Mouse (Mus musculus): ENCODE data around the gene Bfsp2. TPM values are rescaled to one million over a fixed set of nuclear protein-coding genes. Genes with fewer than 3 reads are reported as not detected.
"Not testable (repeated sequence)": the region's sequence is repeated elsewhere in the genome, so short reads cannot be mapped to it uniquely, and the experiment has no call there.

Bfsp2 gene
- total RNA-seq, 1 experiment from 2014 or later = not detected

DNA sequence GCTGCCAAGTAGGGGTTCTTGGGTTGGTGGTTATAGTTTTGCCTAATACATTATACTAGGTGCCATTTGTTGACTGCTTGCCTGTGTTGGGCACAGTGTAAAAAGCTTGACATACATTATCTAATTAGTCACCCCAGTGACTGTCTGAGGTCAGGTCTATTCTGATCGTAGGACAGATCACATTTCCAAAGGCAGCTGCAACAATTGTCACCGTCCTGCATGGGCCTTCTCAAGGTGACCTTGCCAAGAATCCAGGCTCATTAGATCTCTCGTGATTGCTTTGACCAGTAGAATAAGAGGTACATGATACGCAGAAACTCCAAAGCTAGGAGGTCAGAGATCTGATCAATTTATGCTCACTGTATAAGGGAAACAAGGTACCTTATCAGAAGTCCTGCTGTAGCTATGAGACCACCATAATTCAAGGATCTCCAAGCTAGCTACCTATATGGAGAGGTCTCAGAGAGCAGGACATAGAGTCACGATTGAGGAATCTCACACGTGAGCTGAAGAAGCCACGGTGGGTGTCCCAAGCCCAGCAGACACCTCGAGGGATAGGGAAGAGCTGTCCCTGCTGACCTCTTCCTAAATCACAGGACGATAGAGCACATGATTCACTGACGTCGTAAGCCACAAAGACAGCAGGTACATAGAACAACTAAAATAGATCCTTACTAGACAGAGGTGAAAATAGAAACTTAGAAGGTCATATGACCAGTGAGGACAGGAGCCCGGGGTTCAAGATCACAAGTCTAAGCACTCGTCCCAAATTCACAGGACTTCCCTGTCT, 49.6 kb downstream of the Bfsp2 start:
- DNase-seq = no peak

DNA sequence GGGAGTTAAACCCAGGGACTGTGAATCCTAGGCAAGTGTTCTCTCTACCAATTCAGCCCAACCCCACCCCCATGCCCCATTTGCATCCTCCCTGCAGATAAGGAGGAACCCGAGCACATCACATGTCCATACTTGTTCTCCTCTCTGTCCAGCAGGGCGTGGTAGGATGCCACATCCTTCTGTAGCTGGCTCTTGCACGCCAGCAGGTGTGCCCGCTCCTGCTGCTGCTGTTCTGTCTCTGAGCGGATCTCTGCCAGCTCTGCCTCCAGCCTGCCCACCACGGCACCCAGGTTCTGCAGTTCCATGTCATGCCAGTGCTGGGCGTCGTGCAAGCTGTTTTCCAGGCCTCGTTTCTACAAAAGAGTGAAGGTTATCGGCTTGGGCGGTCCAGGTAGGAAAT, 53.8 kb downstream of the Bfsp2 start:
- no peak for DNase-seq

DNA sequence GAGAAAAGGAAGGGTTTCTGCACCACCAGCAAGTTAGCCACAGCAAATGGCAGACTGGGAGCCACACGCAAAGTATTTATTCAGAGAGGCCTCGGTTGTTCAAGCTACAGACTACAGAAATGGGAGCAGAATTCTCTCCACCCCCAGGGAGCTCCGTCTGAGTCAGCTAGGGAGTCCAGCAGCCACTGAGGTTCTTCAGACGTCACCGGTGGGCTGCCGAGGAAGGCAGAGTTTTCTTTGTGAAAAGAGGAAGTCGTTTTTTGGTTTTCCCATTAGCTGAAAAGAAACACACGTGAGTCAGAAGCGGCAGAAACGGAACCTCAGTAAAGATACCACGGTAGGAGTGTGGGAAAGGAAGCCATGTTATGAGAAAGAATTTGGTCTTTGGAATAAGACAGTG, 55.4 kb downstream of the Bfsp2 start:
- DNase-seq = no peak

DNA sequence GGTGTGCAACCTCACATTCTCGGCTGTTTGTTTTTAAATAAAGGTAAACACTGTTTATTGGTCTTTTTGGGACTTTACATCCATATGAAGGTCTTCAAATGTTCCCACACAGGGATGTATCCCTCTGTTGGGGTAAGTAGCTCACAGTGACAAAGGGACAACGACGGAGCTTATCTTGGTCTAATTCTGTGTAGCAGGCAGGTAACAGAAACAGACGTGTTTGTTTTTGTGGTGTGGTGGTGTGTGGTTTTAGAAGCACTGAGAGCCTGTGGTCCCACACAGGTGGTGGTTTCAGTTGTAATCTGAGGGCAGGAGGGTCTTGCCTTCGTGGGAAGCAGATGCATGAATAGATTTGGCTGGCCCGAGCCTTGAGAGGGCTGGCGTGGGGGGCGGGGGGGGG, 56.3 kb downstream of the Bfsp2 start:
- DNase-seq = no peak

DNA sequence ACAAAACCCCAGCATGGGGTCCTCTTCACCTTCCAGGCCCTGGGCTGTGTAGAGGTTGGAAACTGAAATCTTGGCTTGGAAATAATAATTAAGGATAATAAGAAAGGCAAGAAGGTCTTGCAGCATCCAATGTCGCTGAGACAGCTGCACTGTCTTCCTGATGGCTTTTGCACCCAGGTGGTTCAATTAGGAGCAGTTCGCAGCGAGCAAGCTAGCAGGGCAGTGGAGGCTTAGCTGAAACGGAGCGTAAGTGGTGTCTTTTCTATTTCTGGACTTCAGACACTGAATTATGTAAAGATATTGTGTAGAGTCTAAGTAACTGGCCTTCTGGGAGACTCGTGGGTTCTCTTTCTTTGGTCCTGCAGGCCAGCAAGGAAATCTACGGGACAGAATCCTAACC, 56.8 kb downstream of the Bfsp2 start:
- DNase-seq = no peak

DNA sequence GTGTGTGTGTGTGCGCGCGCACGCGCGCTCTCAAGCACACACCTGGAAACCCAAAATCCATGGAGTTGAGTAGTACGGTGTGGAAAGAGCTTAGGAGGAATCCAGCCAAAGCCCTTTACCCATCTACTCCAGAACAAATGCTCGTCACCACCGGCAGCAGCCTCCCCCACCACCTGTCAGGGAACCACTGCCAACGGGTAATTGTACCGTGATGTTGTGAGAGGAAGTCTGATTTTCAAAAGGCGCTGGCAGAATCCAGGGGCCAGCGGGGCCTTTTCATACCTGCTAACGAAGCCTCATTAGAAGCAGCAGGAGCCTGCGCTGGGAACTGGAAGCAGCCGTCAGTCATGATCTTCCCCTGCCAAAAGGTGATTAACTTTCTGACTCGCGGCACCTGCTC, 57.4 kb downstream of the Bfsp2 start:
- DNase-seq = no peak

DNA sequence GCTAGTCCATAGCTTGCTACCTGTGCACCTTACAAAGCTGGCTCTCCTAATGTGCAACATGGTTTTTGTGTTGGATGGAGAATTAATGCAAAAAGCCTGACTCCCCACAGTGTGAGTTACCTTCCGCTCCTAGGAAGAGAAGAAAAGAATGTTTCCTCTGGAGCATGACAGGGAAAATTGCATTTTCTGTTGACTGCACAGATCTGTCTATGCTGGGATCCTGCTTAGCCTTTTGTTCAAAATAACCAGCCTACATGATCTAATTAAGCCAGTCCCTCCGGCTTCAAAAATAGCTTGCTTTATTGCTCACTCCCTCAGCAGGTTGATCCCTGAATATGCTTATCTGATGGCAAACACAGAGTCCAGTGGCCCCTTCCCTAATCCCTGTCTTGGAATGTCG, 59.4 kb downstream of the Bfsp2 start:
- no peak for DNase-seq

DNA sequence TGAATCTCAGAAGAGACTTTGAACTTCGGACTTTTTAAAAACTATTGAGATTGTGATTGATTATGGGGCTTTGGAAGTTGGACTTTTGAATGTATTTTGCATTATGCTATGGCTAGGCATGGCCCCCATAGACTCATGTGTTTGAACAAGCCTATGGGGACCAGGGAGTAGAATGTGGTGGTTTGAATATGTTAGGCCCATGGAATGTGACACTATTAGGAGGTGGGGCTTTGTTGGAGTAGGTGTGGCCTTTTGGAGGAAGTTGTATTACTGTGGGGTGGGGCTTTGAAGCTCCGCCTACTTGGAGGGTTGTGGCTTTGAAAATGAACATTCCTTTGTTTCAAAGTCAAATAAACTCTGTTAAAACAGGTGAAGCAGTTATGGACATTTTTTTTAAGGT, 61.4 kb downstream of the Bfsp2 start:
- no peak for DNase-seq

DNA sequence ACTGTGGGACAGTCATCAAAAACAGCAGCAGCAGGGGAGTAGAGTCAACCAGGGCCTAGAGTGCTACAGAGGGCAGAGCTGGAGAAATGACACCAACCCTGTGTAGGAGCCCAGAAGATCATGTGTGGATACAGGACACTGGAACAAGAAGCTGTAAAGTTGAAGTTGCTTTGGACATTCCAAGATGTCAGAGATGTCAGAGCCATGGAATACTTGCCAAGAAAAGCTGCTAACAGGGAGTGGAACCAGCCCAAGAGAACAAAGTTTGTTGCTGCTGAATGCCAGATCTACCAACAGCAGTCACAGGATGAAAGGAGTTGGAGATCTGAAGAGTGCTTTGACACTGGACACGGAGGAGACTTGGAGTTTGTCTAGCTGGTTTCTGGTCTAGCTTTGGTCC, 62.0 kb downstream of the Bfsp2 start:
- not testable (repeated sequence) for DNase-seq

DNA sequence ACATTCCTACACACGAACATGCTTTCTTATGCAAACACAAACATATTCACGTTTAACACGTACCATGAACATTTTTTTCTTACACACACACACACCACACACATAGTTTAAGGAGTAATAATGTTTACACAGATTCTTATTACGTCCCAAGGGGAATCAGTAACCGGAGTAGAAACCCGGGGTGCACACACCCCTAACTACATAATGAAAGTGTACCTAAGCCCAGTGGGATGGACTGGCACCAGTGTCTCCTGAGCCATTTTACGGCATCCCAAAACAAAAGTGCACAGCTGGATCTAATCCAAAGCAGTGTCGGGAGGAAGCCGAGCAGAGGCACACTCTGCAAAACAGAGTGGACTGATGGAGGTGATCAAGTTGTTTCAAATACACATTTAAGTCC, 66.8 kb downstream of the Bfsp2 start:
- no peak for DNase-seq

DNA sequence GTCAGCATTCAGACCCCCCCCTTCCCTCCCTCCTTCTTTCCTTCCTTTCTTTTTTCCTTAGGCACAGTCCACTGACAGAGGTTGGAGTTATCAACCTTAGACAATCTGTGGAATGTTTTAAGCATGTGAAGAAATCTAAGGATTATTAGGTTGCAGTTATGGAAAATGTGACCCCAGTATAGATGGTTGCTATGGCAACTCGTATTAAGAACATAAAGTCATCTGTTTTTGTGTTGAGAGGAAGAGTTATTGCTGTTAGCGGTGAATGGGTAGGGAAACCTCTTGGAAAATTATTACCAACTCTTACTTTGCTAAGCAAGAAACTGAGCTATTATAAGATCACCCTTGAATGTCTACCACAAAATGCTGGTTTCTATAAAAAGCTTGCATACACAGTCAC, 71.1 kb downstream of the Bfsp2 start:
- no peak for DNase-seq

DNA sequence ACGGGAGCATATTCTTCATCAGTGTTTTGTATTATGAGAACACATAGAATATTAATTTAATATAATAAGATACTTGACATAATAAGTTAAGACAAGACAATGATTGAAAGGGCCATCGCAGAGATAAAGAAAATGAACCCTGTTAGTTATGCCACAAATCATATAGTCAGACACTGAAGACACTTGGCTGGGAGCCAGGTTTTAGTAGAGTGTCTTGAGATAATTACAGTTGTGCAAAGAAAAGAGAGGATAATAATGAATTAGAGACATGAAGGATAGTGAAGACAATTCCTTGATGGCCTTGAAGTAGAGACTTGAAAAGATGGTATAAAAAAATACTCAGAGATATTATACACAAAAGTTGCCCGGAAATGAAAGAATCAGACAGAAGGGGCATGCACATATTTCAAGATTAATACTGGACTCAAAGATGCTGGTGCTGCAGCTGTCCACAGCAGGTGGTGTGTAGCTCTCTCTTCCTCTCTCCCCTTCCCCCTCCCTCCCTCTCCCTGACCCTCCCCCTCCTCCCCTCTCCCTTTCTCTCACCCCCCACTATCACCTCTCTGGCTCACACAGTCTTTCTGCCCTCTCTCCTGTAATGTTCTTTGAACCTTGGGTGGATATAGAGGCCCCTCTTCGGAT, 72.0 kb downstream of the Bfsp2 start:
- DNase-seq = no peak

DNA sequence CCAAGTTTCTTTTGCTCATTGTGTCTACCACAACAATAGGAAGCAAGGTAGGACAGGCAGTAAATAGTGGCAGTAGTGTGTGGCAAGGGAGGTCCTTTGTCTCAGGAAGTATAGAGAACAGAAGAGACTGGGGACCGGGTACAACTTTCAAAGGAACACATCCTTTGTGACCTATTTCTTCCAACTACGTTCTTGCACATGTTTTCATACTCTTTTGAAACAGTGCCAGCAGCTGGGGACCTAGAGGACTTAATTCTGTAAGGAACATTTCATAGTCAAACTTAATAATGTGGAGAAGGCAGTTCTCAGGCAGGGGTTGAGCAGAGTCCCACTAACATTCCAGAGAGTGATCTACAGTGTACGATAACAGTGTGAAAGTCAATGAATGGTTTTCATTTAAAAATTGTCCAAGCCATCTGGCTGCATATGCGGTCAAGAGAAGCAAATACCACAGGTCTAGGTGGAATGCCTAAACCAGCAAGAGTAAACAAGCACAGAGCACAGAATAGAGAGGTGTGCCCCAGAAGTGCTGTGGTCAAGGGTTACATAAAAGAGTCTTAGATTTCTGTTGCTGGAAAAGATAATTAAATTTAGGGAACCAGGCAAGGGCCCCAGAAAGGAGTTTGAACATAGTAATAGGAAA, 76.8 kb downstream of the Bfsp2 start:
- DNase-seq = no peak

DNA sequence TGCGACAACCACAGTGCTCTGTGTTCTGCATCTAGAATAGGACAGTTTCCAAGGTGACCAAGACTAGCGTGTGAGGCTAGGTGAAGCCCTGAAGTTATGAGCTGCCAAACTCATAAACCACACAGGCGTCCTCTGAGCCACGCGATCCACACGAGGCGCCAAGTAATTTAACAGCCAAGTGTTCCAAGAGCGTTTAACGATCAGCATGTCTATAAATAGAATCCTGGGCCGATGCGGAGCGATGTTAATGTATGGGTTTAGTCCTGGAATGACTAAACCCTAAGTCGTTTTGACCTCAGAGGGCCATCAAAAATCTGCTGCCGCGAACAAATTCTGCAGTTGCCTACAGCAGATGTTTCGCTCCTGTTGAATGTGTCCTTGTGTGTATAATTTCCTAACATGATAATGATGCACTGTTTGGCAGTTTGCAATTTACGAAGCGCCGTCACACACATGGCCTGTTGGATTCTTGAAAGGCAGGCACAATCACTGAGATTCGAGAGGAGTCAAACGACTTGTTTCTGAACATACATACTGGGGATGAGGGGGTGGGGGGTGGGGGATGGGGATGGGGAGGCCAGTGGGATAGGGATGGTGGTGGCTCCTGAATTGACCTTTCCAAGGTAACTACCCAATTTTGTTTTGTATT, 81.6 kb downstream of the Bfsp2 start:
- no peak for DNase-seq

DNA sequence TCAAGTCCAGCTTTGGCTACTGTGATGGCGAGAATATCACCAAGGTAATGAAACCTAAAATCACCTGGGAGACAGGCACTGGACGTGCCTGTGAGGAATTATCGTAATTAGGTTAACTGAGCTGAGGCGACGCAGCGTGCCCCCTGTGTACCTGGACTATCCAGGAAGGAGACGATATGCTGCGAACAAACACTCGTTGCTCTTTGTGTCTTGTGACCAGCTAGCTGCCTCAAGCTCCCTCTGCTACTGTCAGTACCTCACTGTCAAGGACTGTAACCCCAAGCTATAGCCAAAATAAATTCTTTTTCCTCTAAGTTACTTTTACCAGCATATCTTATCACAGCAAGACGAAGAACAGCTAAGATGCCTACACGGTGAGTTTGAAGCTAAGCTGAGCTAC, 87.0 kb downstream of the Bfsp2 start:
- DNase-seq = no peak

DNA sequence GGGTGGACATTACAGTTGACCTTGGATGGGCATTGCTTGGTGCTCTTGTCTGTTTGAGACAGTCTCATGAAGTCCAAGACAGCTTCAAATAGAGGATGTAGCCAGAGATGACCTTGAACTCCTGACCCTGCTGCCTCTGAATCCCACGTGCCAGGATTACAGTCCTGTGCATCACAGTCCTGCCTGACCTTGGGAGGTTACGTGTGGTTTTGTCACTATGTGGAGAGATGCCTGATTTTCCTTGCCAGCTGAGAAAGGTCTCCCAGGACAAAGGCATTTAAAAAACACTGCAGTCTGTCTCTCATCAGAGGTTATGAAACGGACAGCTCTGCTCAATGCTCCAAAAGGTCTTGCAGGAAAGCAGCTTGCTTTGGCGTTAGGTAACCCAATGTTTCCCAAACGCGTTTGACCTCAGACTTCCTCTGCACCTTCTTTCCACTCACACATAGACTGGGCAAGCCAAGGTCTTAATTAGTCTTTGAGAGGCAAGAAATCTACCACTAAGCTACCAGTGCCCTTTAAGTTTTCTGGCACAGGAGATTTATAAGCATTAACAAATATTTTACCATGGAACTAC, 88.3 kb downstream of the Bfsp2 start:
- peak; percentile 65 for DNase-seq

DNA sequence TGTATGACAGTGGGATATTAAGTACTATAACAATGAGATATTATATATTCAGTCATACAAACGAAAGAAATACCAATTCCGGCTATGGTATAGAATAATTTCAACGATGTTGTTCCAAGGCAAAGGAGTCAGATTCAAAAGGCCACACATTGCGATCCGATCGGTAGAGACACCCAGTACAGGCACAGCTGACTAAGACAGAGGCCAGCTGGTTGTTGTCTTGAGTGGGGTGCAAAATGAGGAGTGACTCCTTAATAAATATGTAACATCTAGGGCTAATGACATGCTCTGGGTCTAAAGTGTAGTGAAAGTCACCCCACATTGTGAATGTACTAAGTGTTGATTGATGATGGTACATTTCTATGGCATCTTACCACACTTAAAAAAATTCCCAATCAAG, 91.0 kb downstream of the Bfsp2 start:
- DNase-seq = no peak

DNA sequence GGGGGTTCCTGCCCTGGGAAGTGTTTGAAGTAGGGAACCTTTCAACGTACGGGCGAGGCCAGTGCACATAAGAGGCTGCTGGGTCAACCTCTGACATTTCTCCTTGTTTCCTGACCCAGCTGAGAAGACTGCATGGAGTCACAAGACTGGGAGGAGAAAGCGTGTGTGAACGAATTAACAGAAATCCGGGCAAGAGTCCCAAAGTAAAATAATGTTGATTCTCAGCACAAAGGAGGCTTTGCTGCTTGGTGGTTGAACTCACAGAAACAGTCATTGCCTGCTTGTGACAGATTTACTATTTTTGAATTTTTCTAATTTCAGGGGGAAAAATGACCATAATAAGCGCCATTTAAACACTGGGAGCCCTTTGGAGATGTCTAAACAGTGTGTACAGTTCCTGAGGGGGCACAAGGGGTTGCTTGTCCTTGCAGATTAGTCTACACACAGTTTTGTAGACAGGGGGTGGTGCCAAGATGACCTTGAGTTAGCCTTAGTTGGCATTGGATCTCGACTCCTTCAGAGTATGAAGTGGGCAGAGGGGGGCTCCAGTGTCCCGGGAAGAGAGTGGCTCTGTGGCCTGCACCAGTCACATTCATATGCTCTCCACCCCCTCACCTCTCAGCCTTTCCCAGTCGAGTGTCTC, 93.1 kb downstream of the Bfsp2 start:
- no peak for DNase-seq

DNA sequence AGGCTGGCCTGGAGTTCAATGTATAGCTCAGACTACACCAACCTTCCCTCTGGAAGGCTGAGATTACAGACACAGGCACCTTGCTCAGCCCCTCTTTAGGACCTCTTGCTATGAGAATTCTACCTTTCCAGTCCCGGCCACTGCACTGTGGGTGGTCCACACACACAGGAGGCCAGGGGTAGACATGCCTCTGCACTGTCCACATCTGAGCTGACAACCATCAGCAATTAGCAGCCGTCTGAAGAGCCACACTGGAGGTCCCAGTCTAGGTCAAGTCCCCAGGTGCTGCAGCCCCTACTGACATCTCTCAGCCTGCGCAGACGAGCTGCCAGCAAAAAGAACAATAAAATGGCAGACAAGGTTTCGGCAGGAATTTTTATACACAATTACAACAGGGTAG, 93.6 kb downstream of the Bfsp2 start:
- DNase-seq = no peak

DNA sequence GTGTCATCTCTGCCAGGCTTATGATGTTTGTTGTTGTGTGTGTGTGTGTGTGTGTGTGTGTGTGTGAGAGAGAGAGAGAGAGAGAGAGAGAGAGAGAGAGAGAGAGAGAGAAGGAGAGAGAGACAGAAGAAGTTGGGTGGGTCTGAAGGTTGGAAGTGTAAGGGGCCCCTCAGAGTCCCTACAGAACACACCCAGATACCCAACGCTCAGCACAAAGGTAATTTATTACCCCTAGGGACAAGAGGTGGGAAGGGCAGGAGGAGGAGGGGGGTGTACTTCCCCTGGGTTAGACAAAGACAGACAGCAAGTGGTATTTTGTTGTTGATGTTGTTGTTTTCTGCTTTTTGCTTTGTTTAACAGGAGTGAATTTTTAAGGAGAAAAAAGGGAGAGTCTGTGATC, 94.6 kb downstream of the Bfsp2 start:
- DNase-seq = no peak

DNA sequence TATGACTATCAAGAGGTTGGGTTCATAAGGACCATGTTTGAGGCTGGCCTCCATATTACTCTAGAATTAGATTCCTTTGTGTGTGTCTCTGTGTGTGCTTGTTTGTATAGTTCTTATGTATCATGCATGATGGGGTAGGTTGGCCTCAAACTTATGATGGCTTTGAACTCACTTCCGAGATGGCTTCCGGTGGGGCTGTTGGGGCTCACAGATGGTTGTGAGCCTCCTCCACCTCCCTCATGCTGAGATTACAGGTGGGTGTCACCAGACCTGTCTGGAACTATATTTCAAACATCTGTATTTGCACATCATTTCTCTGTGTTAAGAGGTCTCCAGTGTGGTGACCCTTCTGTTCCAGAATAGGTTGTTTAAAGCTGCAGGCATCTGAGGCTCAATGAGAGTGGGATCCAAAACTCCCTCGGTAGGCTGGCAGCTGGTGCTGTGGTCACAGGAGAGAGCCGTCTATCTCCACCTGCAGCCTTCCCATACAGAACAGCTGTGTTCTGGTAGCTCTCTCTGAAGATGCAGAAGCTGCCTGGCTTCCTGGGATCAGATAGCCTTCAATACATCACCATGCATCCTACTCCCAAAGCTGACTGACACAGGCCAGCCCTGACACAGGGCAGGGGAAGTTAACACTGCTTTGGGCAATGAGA, 96.0 kb downstream of the Bfsp2 start:
- no peak for DNase-seq

DNA sequence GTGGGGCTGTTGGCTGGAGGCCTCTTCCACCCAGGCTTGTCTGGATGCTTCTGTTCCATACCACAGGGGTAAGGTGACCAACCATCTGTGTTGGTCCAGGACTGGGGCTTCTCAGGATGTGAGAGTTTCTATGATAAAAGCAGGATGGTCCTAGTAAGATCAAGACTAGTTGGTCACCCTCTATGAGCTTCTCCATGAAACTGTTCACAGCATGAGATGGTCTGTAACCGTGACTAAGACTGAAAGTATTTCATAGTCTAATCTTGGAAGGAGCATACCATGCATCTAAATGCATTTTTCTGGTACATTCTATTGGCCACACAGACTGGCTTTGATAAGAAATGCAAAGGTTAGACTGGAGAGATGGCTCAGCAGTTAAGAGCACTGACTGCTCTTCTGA, 96.6 kb downstream of the Bfsp2 start:
- DNase-seq = no peak
